Mouse (Mus musculus): Measurements from ENCODE around the gene Unc5a. TPM values are rescaled to one million over a fixed set of nuclear protein-coding genes. Genes with fewer than 3 reads are reported as not detected.

Unc5a gene
- polyA plus RNA-seq, 1 experiment from 2014 or later, result 3.7 TPM

GRCm38 (mm10) chr13:54946406-54946805 lies 2.8 kb upstream of the Unc5a start:
- Histone ChIP-seq H3K4me1 (ENCODE audit: control insufficient read depth, insufficient read depth, low read length) (peaks cover 6% of the 10 kb centered on the region; the same call in 1 of the 2 replicates), H3K36me3 (ENCODE audit: control insufficient read depth, insufficient read depth, low read length) (no peaks in the 10 kb centered on the region), H3K27me3 (ENCODE audit: control insufficient read depth, insufficient read depth, low read length) (peaks cover 39% of the 10 kb centered on the region), H3K4me2 (replicated peaks; ENCODE audit: low read depth, low read length) (no peak overlapping the region), H3K27ac (ENCODE audit: low read length) (no peak overlapping the region), H3K9ac (replicated peaks; ENCODE audit: low read depth, low read length) (no peak overlapping the region), H3K4me3 (ENCODE audit: low read depth, low read length) (no peak overlapping the region), H3K9me3 (ENCODE audit: control insufficient read depth, low read depth, low read length) (no peaks in the 10 kb centered on the region)
- ATAC-seq (ENCODE audit: insufficient number of reproducible peaks, insufficient read depth, low FRiP score, low read depth), result no peak
- WGBS, result 74% methylated on average over 1 of the region's 1 CpGs

- Histone ChIP-seq H3K27me3 (ENCODE audit: control insufficient read depth, insufficient read depth, low read length) (peaks cover 53% of the 10 kb centered on the region), H3K4me3 (ENCODE audit: low read depth, low read length) (peak overlapping the region; percentile 70), H3K9me3 (ENCODE audit: control insufficient read depth, low read depth, low read length) (no peaks in the 10 kb centered on the region), H3K4me2 (replicated peaks; ENCODE audit: low read depth, low read length) (peak overlapping the region; percentile 99), H3K9ac (replicated peaks; ENCODE audit: low read depth, low read length) (peak overlapping the region; percentile 36), H3K27ac (ENCODE audit: low read length) (peak overlapping the region; percentile 44; the same call in 1 of the 2 replicates), H3K36me3 (ENCODE audit: control insufficient read depth, insufficient read depth, low read length) (no peaks in the 10 kb centered on the region), H3K4me1 (ENCODE audit: control insufficient read depth, insufficient read depth, low read length) (peaks cover 6% of the 10 kb centered on the region; the same call in 1 of the 2 replicates)
- WGBS, result 0% methylated on average over 40 of the region's 44 CpGs
- ATAC-seq (ENCODE audit: insufficient number of reproducible peaks, insufficient read depth, low FRiP score, low read depth), result peak; percentile 24; the same call in 1 of the 2 replicates
Observed at GRCm38 (mm10) chr13:54949592-54949991, 381 bp downstream of the Unc5a start.

GRCm38 (mm10) chr13:54950131-54950530 lies 920 bp downstream of the Unc5a start:
- H3K36me3 ChIP-seq (ENCODE audit: control insufficient read depth, insufficient read depth, low read length), result no peaks in the 10 kb centered on the region
- H3K9ac ChIP-seq (replicated peaks; ENCODE audit: low read depth, low read length), result no peak overlapping the region
- ATAC-seq (ENCODE audit: insufficient number of reproducible peaks, insufficient read depth, low FRiP score, low read depth), result no peak
- H3K27ac ChIP-seq (ENCODE audit: low read length), result no peak overlapping the region
- H3K9me3 ChIP-seq (ENCODE audit: control insufficient read depth, low read depth, low read length), result no peaks in the 10 kb centered on the region
- H3K4me3 ChIP-seq (ENCODE audit: low read depth, low read length), result peak overlapping the region; percentile 70
- 2% methylated on average over 9 of the region's 9 CpGs for WGBS
- H3K27me3 ChIP-seq (ENCODE audit: control insufficient read depth, insufficient read depth, low read length), result peaks cover 53% of the 10 kb centered on the region
- H3K4me1 ChIP-seq (ENCODE audit: control insufficient read depth, insufficient read depth, low read length), result peaks cover 6% of the 10 kb centered on the region; the same call in 1 of the 2 replicates
- H3K4me2 ChIP-seq (replicated peaks; ENCODE audit: low read depth, low read length), result peak overlapping the region; percentile 99

GRCm38 (mm10) chr13:54951166-54951565 lies 2.0 kb downstream of the Unc5a start:
- peaks cover 9% of the 10 kb centered on the region; the same call in 1 of the 2 replicates for H3K4me1 ChIP-seq (ENCODE audit: control insufficient read depth, insufficient read depth, low read length)
- no peak for ATAC-seq (ENCODE audit: insufficient number of reproducible peaks, insufficient read depth, low FRiP score, low read depth)
- H3K36me3 ChIP-seq (ENCODE audit: control insufficient read depth, insufficient read depth, low read length), result no peaks in the 10 kb centered on the region
- no peaks in the 10 kb centered on the region for H3K9me3 ChIP-seq (ENCODE audit: control insufficient read depth, low read depth, low read length)
- peaks cover 55% of the 10 kb centered on the region for H3K27me3 ChIP-seq (ENCODE audit: control insufficient read depth, insufficient read depth, low read length)
- no peak overlapping the region for H3K9ac ChIP-seq (replicated peaks; ENCODE audit: low read depth, low read length)
- 52% methylated on average over 5 of the region's 5 CpGs for WGBS
- H3K27ac ChIP-seq (ENCODE audit: low read length), result no peak overlapping the region
- H3K4me3 ChIP-seq (ENCODE audit: low read depth, low read length), result no peak overlapping the region
- no peak overlapping the region for H3K4me2 ChIP-seq (replicated peaks; ENCODE audit: low read depth, low read length)

GRCm38 (mm10) chr13:54954745-54955144 lies 5.5 kb downstream of the Unc5a start:
- Histone ChIP-seq H3K4me3 (ENCODE audit: low read depth, low read length) (no peak overlapping the region), H3K9ac (replicated peaks; ENCODE audit: low read depth, low read length) (no peak overlapping the region), H3K27me3 (ENCODE audit: control insufficient read depth, insufficient read depth, low read length) (peaks cover 33% of the 10 kb centered on the region), H3K4me2 (replicated peaks; ENCODE audit: low read depth, low read length) (no peak overlapping the region), H3K36me3 (ENCODE audit: control insufficient read depth, insufficient read depth, low read length) (no peaks in the 10 kb centered on the region), H3K27ac (ENCODE audit: low read length) (no peak overlapping the region), H3K9me3 (ENCODE audit: control insufficient read depth, low read depth, low read length) (no peaks in the 10 kb centered on the region), H3K4me1 (ENCODE audit: control insufficient read depth, insufficient read depth, low read length) (peaks cover 9% of the 10 kb centered on the region; the same call in 1 of the 2 replicates)
- no peak for ATAC-seq (ENCODE audit: insufficient number of reproducible peaks, insufficient read depth, low FRiP score, low read depth)
- 58% methylated on average over 2 of the region's 2 CpGs for WGBS

GRCm38 (mm10) chr13:54955695-54956471 lies 6.7 kb downstream of the Unc5a start:
- under 1% methylated on average over 54 of the region's 61 CpGs for WGBS
- ATAC-seq (ENCODE audit: insufficient number of reproducible peaks, insufficient read depth, low FRiP score, low read depth), result peak; percentile 35; the same call in 1 of the 2 replicates
- H3K27ac ChIP-seq (ENCODE audit: low read length), result no peak overlapping the region
- 0 out of 2 replicates have a peak, but pooled peaks cover 2% of the 10 kb centered on the region for H3K4me1 ChIP-seq (ENCODE audit: control insufficient read depth, insufficient read depth, low read length)
- H3K4me3 ChIP-seq (ENCODE audit: low read depth, low read length), result peak overlapping the region; percentile 50
- no peaks in the 10 kb centered on the region for H3K36me3 ChIP-seq (ENCODE audit: control insufficient read depth, insufficient read depth, low read length)
- H3K27me3 ChIP-seq (ENCODE audit: control insufficient read depth, insufficient read depth, low read length), result peaks cover 31% of the 10 kb centered on the region
- peak overlapping the region; percentile 93 for H3K4me2 ChIP-seq (replicated peaks; ENCODE audit: low read depth, low read length)
- no peaks in the 10 kb centered on the region for H3K9me3 ChIP-seq (ENCODE audit: control insufficient read depth, low read depth, low read length)
- peak overlapping the region; percentile 45 for H3K9ac ChIP-seq (replicated peaks; ENCODE audit: low read depth, low read length)

GRCm38 (mm10) chr13:54957281-54957680 lies 8.1 kb downstream of the Unc5a start:
- Histone ChIP-seq H3K27ac (ENCODE audit: low read length) (no peak overlapping the region), H3K9ac (replicated peaks; ENCODE audit: low read depth, low read length) (no peak overlapping the region), H3K27me3 (ENCODE audit: control insufficient read depth, insufficient read depth, low read length) (peaks cover 23% of the 10 kb centered on the region), H3K4me2 (replicated peaks; ENCODE audit: low read depth, low read length) (no peak overlapping the region), H3K36me3 (ENCODE audit: control insufficient read depth, insufficient read depth, low read length) (no peaks in the 10 kb centered on the region), H3K4me3 (ENCODE audit: low read depth, low read length) (no peak overlapping the region), H3K9me3 (ENCODE audit: control insufficient read depth, low read depth, low read length) (no peaks in the 10 kb centered on the region), H3K4me1 (ENCODE audit: control insufficient read depth, insufficient read depth, low read length) (0 out of 2 replicates have a peak, but pooled peaks cover 2% of the 10 kb centered on the region)
- 75% methylated on average over 7 of the region's 7 CpGs for WGBS
- ATAC-seq (ENCODE audit: insufficient number of reproducible peaks, insufficient read depth, low FRiP score, low read depth), result no peak

GRCm38 (mm10) chr13:54959059-54959701 lies 10.0 kb downstream of the Unc5a start:
- Histone ChIP-seq H3K9ac (replicated peaks; ENCODE audit: low read depth, low read length) (no peak overlapping the region), H3K27ac (ENCODE audit: low read length) (no peak overlapping the region), H3K4me2 (replicated peaks; ENCODE audit: low read depth, low read length) (no peak overlapping the region), H3K27me3 (ENCODE audit: control insufficient read depth, insufficient read depth, low read length) (peaks cover 12% of the 10 kb centered on the region; the same call in 1 of the 2 replicates), H3K36me3 (ENCODE audit: control insufficient read depth, insufficient read depth, low read length) (no peaks in the 10 kb centered on the region), H3K9me3 (ENCODE audit: control insufficient read depth, low read depth, low read length) (no peaks in the 10 kb centered on the region), H3K4me1 (ENCODE audit: control insufficient read depth, insufficient read depth, low read length) (0 out of 2 replicates have a peak, but pooled peaks cover 2% of the 10 kb centered on the region), H3K4me3 (ENCODE audit: low read depth, low read length) (no peak overlapping the region)
- 59% methylated on average over 15 of the region's 15 CpGs for WGBS
- ATAC-seq (ENCODE audit: insufficient number of reproducible peaks, insufficient read depth, low FRiP score, low read depth), result no peak
